Mouse (Mus musculus): ENCODE measurements around the gene Scn8a.

The Scn8a gene

GRCm38 (mm10) chr15:100961561-100961960, 91.9 kb downstream of the Scn8a start:
- no peak for DNase-seq

DNA sequence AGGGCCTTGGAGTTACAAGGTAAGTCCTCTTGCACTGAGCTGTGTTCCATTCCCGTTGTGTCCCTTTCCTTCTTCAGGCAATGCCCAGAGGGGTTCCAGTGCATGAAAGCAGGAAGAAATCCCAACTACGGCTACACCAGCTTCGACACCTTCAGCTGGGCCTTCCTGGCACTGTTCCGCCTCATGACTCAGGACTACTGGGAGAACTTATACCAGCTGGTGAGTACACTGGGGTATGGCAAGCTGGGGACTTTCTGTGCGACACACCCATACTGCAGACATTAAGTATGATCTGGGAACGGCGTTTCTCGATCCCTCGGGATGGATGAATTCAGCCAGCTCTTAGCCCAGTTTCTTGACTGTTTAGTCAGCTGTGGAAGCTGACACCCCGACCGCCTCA, 101.8 kb downstream of the Scn8a start:
- peak; percentile 72 for DNase-seq

- no peak for DNase-seq
Observed at GRCm38 (mm10) chr15:100972795-100973194, 103.1 kb downstream of the Scn8a start.

GRCm38 (mm10) chr15:100974679-100975078, 105.0 kb downstream of the Scn8a start:
- DNase-seq: no peak

DNA sequence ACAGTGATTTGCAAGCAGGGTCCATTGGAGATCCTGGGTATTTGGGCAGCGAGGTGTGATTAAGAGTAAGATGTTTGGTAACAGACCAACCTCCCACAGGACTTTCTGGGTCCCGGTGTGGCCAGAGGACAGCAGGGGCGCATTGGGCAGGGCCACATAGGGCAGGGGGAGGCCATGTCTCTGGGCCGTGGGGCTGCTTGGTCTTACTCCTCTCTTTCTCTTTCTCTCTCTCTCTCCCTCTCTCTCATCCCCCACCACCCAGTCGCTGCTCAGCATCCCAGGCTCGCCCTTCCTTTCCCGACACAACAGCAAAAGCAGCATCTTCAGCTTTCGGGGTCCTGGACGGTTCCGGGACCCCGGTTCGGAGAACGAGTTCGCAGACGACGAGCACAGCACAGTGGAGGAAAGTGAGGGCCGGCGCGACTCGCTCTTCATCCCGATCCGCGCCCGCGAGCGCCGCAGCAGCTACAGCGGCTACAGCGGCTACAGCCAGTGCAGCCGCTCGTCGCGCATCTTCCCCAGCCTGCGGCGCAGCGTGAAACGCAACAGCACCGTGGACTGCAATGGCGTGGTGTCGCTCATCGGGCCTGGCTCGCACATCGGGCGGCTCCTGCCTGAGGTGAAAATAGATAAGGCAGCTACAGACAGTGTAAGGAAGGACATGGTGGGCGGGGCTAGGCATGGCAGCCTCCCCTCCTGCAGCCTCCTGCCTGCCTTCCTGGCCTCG, 113.9 kb downstream of the Scn8a start:
- DNase-seq: peak; percentile 72

DNA sequence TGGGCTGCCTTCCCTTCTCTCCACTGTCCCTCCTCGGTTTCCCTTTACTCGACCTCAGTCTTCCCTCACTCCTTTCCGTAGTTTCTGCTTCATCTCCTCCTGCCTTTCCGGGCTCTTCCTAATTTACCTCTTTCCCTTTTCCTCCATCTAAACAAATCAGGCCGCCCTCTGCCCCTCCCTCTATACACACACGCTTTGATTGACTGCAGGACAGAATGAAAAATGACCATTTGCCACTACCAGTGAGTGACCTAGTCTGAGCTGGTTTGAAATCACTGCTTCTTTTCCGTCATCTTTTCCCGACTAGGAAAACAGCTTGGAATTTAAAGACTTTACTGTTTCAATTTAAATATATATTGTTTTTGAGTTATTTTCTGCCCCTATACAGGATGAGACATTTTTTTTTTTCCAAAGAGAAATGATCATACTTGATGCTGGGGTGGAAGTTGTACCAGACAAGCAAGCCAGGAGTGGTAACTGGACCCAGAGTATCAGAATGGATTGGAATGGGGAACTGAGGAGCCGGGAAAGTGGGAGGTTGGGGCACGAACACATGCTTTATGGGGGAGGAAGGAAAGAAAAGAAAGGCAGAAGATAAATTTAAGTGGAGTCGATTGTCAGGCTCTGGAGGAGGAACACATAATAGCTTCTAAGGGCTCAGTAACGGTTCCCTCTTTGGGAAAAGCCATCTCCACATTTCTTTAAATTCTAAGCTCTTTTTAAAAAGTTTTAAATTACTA, 114.7 kb downstream of the Scn8a start:
- DNase-seq: no peak

- DNase-seq: no peak
Observed at GRCm38 (mm10) chr15:100986479-100986878, 116.8 kb downstream of the Scn8a start.

DNA sequence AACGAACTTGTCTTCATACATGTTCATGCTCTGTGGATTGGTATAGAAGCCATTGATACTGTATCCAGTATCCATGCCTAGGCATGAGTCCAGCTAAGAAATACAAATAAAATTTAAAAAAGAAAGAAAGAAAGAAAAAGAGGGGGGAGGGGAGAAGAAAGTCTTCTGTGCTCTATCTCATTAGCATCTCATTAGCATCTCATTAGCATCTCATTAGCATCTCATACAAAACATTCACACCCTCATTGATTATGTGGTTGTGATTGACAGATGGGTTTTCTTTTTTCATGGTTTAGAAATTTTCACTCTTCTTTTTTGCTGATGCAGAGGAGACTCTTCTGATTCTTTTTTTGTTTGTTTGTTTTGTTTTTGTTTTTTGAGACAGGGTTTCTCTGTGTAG, 117.4 kb downstream of the Scn8a start:
- DNase-seq: no peak

GRCm38 (mm10) chr15:100990283-100990682, 120.6 kb downstream of the Scn8a start:
- no peak for DNase-seq

DNA sequence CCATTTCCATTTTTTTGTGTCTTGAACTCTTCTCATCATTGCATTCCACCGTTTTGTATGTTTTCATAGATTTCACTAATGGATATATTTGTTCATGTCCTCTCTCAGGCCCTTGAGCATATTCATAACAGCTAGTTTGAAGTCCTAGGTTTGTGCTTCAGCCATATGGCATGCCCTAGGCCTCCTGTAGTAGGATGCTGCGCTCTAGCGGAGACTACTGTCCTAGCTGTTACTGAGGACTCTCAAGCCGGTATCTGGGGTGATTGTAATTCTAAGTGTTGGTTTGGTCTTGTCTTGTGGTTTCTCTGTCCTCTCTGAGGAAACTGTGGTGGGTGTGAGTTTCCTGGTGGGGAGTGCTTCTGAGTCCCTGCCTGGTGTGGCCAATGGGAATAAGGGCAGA, 127.4 kb downstream of the Scn8a start:
- no peak for DNase-seq

DNA sequence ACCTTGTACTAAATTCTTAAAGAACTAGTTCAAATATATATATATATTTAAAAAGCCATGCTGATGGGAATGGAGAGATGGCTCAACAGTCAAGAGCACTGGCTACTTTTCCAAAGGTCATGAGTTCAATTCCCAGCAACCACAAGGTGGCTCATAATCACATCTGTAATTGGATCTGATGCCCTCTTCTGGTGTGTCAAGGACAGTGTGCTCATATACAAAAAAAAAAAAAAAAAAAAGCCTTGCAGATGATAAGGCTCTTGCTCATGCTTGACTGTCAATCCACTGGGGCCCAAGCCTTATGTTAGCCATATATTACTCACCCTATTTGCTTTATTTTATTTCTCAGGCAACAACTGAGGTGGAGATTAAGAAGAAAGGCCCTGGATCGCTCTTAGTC, 132.0 kb downstream of the Scn8a start:
- no peak for DNase-seq

- no peak for DNase-seq
Observed at GRCm38 (mm10) chr15:101002466-101002865, 132.8 kb downstream of the Scn8a start.

- no peak for DNase-seq
Observed at GRCm38 (mm10) chr15:101004538-101004937, 134.9 kb downstream of the Scn8a start.

DNA sequence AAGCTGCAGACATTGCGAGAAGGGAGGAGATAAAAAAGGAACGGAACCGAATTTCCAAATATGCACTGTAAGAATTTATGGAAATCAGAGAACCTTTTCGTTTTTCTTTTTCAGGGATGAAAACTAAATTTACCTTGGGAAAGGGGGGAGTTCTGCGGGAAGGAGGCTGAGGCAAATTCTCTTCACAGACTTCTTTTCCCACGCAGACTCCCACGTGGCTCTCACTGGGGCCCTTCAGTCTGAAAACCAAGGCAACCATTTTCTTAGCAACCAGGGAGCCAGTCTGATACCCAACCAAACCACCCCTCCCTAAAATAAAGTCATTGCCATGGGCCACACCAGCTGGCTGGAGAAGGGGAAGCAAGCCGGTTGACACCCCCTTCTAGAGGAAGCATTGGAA, 136.1 kb downstream of the Scn8a start:
- peak; percentile 77 for DNase-seq

DNA sequence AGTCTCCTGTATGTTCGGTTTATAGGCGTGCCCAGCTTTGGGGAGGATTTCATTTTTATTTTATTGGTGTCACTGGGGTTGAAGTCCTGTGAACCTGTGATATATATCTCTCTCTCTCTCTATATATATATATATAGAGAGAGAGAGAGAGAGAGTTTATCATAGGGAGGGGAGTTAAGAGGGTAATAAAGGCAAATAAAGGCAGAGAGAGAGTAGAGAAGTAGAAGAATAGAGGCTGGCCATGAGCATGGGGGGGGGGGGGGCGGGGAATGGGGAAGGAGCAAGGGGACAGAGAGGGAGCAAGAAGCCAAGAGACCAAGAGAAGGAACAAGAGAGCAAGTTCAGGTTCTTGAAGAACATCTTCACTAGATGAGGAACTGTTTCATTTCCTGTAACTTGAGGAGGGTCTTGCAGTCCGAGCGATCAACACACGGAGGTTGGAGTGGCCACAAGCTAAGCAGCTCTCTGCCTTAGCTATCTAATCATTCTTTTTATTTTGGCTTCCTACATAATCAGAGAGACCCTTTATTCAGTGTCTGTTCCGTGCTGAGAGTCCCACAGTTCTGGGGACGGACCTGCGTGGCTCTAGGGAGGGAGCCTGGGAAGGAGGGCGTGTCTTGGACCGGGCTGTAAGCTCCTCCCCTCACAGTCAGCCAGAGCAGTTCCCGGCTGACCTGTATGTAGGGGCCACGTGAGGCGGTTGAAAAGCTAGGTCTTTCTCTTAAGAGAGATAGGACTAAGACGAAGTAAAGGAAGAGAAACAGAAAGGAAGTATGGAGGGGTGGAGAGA, 136.8 kb downstream of the Scn8a start:
- no peak for DNase-seq

DNA sequence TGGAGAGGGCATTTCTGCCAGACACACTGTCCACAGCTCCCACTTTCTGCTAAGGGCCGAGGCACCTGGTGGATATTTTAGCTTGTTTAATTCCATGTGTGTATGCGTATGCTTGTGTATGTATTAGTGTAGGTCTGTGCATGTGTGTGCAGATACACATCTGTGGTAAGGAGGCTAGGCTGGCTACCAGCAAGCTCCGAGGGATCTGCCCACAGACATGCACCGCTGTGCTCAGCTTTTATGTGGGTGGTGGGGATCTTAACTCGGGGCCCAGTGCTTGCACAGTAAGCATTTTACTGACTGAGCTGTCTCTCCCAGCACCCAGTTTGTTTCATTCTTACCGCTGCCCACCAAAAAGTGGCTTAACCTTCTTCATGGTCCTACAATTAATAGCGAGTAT, 137.6 kb downstream of the Scn8a start:
- DNase-seq: peak; percentile 40

DNA sequence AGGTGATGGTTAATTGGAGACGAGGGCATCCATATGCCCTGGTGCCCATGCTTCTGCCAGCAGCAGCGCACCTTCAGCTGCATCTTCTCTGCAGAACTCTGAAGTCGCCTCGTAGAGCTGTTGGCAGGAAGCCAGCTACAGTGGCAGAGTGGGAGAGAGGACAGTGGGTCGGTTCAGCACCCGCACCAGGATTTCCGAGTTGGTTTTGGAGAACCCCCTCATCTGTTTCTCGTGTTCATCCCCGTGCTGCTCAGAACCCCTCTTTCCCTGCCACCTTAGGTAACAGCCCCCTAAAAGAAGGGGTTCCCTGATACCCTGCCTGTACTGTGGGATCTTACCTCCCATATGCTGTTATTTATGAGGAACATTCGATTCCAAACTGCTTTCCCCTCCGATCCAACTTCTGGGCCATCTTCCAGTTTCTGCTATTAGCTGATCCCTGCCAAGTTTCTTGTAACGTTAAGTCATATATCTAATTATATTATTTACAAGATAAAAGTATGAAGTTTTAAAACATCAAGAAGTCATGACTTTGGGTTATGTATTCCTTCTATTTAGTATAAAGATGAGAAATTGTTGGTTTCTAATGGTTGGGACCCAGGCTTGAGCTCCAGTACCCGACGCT, 138.8 kb downstream of the Scn8a start:
- DNase-seq: peak; percentile 47

GRCm38 (mm10) chr15:101011352-101011751, 141.7 kb downstream of the Scn8a start:
- no peak for DNase-seq

DNA sequence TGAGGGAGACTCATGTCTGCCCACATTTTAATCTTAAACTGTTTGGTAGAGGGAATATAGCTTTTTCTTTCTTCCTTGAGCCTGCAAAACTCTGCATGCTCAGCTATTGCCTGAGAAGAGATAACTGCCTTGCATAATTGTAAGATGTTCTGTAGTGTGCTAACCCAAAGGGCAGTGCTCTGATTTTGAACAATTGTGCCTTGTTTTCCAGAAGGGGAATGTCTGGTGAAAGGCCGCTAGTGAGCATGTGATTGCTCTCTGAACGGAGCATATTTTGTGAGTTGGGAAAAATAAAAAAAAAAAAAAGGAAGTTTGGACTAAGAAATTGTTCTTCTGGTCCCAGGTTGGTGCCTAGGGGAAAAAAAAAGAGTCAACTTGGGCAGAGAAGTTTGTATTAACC, 159.3 kb downstream of the Scn8a start:
- no peak for DNase-seq

- no peak for DNase-seq
Observed at GRCm38 (mm10) chr15:101039651-101040050, 170.0 kb downstream of the Scn8a start.

DNA sequence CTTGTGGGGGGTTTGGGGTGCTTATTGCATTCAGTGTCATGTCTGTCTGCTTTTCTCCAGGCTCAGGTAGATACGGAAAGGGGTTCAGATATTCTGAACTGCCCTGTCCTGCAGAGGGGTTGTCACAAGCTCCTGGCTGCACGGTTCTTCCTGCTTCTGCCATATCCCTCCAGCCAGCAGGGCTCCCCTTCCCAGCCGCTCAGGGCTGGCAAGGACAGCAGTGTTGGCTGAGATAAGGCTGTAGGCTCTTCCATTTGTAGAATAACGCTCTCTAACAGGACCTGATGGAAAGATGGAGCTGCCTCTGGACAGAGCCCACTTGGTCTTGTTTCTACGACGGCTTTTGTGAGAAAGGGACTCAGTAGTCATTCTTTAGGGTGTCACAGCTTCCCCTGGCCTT, 172.3 kb downstream of the Scn8a start:
- DNase-seq: no peak

DNA sequence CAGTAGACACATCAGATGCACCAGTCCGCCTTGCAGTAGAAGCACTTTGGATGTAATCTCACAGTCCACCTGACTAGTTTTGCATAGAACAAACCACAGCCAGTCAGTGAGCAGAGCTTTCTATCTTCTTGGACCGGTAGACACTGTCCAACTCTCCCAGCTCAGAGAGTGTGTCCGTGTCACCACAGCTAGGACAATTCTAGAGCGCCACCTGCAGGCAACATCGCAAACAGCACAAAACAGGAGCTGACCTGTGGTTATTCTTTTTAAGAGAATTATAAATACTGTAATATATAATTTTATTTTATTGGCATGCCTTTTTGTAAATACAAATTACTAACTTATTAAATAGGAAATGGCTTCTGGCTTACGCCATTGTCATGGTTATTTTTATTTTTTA, 173.0 kb downstream of the Scn8a start:
- peak; percentile 48 for DNase-seq

GRCm38 (mm10) chr15:101044531-101044930, 174.9 kb downstream of the Scn8a start:
- no peak for DNase-seq
